Mouse (Mus musculus) mouse embryonic stem cell (cell line): ENCODE results near the gene Cldn5.

Experiments used
- in situ Hi-C, 2 experiments: fragments of 300-500 bp; cut with MboI; formaldehyde crosslinking; loops; 1 replicate in 1 of 2; 3 replicates in 1 of 2; pipeline ENCODE4 v1.14.3; 2019 to 2020; ENCODE audit warnings: low sequenced_read_pairs in 2 of 2, low pct_unique_long_range_greater_than_20kb in 1 of 2, mixed read lengths in 1 of 2; ENCODE audit not compliant: unreplicated experiment in 1 of 2

Gene Cldn5

DNA sequence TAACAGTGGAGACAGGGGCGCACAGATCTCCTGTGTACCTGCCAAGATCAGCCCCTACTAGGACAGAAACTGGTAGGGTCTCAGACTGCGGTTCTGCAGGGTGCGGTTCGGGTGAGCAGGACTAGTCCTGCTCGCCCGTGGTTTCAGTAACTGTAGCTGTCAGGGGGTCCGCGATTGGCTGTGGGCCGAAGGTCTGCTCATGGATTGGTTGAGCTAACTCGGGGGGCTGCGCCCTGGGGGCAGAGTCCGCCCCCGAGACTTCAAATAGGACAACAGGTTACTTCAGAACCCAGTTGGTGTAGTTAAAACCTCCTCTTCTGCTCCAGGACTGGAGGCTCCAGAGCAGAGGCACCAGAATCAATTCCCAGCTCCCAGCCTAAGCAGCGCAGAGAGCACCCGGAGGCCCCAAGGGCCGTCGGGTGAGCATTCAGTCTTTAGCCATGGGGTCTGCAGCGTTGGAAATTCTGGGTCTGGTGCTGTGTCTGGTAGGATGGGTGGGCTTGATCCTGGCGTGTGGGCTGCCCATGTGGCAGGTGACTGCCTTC is at the start of gene Cldn5:
Gene Cldn5 (plus strand): TSS at position 292 of the 545 bp plus-strand sequence.
- in situ Hi-C loops, result loop anchor here (5.0 to 10.0 kb wide), 2 partner anchors 79 to 82 kb away; no protein-coding TSS in a partner anchor

DNA sequence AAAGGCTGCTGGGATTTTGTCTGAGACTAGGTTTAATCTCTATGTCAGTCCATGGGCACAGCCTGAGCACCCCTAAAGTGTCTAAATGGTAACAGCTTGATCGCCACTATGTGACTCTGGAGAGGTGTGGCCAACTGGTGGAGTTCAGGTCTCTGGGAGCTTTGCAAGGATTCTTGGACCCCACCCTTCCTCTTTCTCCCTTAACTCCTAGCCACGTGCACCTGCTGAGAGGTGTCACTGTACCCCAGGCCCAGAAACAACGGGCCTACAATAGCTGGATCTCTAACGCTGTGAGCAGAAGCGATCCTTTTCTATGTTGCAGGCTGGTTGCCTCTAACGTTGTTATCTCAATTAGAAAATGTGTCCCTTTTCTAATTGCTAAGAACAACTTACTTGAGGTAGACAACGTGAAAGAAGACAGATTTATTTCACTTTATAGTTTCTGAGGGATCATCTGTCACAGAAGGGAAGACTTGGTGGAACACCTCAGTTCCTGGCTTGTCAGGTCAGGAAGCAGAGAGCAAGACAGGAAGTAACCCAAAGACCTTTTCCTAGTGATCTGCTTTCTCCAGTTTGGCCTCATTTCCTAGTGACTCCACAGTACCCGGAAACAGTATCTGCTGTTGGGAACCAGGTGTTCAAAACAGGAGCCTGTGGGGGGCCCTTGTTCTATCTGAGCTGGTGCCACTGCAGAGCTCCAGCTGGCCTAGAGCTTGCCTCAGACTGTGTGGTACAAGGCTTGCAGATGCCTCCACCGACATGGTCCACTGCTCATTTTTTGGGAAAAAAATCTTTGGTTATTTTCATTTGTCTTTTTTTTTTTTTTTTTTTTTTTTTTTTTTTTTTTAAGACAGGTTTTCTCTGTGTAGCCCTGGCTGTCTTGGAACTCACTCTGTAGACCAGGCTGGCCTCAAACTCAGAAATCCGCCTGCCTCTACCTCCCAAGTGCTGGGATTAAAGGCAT is 48.8 kb upstream of the Cldn5 start:
- in situ Hi-C loops, result no loop called here

DNA sequence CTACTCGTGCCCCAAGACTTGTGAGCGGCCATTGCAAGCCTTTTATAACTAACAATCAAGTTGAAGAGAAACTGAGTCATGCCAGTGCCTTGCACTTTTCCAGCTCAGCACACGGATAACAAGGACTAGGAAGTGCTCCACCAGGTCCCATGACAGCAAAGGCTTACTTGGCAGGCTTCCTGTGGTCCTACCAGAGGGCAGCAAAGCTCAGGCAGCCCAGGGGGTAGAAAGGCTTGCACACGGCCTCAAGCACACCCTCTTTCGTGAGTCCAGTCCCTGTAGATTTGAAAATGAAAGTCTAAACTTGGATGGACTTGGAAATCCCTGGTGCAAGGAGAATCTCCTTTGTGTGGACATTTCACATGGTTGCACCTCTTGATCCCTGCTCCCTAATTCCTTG is 47.5 kb upstream of the Cldn5 start:
- in situ Hi-C loops, result no loop called here

DNA sequence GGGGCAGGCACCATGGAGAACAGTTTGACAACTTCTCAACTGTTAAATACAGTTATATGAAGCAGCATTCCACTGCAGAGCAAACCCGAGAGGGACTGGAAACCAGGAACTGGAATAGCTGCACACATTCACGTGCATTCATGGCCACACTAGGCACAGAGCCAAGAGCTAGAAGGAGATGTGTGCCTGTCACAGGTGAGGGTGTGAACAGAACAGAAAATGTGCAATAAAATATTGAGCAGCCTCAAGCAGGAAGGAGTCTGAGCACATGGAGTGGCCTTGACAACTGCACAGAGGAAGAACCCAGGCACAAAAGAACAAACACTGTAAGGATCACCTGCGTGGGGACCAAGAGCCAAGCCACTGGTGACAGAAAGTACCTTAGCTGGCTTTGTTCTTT is 46.0 kb upstream of the Cldn5 start:
- in situ Hi-C loops, result no loop called here

DNA sequence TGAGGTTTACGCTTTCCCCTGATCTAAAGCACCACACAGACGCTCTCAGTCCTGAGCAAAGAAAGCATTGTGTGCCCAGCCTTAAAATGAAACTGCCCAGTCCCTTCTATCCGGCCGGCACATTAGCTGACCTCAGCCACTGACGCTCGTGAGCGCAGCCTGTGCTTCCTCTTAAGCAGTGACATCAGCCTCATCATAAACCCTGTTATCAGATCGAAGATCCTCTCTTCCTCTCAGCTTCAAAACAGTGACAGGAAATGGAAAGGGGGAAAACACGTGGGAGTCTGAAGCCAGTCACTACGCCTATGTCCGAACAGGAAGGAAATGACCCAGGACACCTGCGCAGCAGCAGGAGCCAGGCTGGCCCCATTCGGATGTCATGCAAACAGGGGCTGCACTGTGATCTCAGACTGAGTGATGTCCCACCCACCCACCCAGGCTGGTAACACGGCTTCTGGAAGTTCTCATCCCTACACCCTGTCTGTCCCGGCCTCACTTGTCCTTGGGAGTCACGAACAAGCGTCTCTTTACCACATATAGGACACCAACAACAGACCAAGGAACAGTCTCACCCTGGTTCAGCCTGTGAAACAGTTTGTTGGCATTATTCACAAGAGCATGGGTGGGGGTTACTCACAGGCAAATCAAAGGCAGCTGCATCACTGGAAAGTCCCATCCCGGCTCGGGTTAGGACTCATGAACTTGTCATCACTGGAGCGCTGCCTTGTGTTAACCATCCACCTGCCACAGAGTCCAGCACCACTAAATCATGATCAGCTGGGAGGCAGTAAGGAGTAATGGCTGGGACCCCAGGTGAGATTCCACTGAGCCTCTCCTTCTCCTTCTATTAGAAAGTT is 43.3 kb upstream of the Cldn5 start:
- in situ Hi-C loops, result no loop called here

DNA sequence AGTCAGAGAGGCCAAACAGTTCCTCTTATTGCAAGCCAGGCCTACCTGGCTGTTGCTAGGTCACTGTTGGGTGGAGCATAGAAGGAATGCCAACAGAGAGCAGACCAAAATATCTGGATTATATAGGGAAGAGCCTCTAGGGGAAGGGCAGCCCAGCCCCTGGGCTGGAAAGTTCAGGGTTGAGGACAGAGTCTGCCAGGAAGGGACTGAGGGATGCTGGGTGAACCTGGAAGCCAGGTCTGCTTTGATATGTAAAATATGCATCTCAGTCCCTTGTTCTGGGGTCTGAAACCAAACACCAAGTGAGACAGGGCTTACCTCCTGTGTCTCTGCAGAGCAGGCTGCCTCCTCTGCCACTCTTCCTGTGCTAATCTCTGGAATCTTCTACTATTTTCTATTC is 38.3 kb upstream of the Cldn5 start:
- in situ Hi-C loops, result no loop called here

DNA sequence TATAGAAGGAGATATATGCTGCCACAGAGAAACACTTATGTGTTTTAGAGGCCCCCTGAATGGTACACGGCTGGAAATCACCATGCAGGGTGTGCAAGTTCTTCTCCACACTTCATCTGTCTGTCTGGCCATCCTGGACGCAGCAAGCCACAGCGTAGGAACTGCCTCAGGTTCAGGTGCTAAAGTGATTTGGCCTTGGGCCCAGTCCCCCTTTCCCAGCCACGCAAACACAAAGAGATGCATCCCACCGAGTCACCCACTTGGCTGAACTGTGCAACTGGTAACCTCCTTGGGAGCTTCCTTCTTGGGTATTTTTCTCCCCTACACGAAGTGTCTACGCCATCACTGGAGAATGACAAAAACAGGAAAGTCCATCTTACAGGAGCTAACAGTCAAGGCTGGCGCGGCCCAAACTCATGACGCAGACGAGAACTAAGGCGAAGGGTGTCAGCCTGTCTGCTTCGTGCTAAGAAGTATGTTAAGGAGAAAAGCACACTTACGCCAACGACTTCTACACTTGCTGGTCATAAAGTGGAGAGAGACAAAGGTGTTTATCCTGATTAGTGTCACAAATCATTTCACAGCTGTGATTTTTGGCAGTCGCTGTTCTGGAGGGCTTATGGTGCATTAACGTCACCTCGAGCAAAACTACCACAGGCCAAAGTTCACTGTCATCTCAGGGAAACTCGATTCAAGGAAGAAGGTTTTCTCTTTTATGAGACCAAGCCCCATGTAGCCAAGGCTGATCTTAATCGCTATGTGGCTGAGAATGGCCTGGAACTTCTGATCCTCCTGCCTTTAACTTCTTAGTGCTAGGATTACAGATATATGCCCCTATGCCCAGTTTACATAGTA is 30.2 kb upstream of the Cldn5 start:
- in situ Hi-C loops, result no loop called here

DNA sequence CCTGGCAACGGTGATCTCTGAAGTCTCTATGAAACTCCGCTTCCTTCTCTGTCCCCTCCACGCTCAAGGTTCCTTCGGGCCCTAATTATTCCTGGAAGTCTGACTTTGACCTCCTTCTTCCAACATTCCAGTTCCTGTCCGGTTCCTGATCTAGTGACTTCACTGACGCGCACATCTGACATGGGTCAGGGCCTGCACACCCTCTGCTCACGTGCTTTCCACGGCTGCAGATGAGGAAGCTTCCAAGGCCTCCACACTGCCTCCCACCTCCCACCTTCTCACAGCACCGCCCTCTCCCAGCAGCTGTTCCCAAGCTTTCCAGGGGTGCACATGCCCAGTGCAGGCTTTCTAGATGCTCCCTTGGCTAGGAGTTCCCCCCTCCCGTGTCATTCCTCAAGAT is 25.5 kb upstream of the Cldn5 start:
- in situ Hi-C loops, result no loop called here

DNA sequence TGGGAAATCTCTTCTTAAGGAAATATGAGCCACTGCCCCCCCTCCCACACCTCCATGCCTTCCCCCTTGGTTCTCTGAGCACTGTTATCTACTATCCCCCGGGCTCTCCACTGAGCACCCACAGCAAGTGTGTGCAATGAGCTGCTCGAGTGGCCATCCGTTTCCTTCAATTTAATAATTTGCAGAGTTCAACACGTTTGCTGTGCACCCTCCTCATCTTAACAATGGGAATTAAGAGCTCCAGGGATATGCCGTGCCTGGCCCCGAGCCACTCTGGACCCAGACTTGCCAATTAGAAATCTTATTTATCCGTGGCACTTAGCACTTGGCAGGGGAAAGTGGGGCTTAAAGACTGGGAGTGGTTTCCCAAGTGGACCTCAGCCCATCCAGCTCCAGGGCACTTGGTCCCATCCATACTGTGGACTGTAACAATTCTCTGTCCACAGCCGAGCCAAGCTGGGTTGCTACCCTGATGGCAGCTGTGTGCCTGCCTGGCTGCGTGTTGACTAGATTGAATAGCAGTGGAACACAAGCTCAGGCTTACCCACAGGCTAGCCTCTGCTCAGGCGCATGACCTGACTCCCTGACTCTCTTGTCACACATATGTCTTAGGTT is 24.7 kb upstream of the Cldn5 start:
- in situ Hi-C loops, result no loop called here

DNA sequence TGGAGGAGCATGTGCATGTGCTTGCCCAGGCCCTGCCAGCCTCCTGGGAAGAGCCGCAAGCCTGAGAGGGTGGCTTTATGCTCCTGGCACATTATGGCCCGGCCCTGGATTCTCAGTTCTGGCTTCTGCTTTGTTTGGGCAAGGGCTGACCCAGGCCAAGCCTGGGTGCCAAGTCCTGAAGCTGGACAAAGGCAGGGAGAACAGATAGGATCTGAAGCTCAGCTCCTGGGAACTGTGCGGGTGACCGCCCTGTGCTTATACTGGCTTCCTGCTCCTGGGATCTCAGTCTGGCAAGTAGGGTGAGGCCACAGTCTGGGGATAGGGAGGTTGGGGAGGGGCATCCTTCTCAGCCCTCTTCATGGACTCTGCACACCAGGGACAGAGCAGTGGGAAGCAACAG is 14.9 kb upstream of the Cldn5 start:
- in situ Hi-C loops, result no loop called here

DNA sequence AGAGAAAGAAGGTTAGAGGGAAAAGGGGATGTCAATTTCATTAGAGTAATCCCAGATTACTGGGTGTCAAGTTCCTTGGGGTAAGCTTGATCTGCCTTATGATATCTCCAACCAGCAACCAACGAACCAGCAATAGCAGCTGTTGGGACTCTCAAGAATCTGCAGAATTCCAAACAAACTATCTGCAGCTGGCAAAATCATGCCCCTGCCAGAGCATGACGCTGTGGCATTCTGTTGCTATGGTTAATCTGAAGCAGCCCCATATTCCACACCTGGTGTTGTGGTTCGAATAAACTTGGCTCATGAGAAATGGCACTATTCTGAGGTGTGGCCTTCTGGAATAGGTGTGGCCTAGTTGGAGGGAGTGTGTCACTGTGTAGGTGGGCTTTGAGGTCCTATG is 13.7 kb upstream of the Cldn5 start:
- in situ Hi-C loops, result no loop called here

DNA sequence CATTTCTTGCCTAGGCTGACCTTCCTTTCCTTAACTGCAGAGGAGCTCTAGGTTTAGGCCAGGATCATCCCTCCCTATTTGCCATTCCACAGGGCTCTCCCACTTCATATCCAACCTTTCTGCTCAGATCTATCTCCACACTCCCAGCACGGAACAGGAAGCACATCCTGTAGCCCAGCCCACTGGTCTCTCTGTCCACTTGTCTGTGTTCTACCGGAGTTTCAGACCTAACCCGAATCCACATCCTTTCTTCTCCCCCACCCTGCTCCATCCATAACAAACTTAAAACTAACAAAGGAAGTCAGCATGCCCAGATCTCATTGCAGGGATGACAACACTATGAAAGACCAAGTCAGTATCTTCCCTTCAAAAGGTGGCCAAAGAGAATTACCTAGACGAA is 10.3 kb upstream of the Cldn5 start:
- in situ Hi-C loops, result no loop called here

DNA sequence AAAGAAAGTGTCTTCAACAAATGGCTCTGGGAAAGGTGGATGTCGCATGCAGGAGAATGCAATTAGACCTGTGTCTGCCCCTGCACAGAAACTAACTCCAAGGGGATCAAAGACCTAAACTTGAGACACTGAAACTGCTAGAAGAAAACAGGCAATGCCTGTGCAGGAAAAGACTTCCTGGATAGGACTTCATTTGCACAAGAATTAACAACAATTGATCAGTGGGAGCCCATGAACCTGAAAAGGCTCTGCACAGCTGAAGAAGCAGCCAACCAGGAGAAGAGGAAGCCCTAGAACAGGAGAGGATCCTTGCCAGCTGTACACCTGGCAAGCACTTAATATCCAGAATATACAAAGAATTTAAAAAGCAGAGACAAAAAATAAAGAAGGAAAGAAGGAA is 7.1 kb upstream of the Cldn5 start:
- in situ Hi-C loops, result no loop called here

DNA sequence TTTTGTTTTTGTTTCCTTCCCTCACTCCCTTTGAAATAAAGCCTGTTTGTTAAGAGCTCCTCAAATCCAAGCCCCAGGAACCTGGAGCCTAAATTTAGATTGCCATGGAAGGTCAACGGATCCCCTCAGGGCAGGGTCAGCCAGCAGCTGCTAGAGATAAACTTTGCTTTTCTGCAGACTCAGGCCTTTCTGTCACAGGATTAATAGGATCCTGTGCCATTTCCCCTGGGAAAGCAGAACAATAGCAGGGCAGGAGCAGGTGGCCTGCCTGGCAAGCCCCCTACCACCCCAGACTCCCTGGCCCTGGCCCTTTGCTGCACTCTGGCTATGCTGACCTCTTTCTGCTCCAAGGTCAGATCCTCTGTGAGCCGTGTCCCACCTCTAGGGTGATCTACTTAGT is 2.7 kb upstream of the Cldn5 start:
- in situ Hi-C loops, result loop anchor here in 1 of 2 experiments (10.0 kb wide), 1 partner anchor 79 kb away; no protein-coding TSS in a partner anchor

DNA sequence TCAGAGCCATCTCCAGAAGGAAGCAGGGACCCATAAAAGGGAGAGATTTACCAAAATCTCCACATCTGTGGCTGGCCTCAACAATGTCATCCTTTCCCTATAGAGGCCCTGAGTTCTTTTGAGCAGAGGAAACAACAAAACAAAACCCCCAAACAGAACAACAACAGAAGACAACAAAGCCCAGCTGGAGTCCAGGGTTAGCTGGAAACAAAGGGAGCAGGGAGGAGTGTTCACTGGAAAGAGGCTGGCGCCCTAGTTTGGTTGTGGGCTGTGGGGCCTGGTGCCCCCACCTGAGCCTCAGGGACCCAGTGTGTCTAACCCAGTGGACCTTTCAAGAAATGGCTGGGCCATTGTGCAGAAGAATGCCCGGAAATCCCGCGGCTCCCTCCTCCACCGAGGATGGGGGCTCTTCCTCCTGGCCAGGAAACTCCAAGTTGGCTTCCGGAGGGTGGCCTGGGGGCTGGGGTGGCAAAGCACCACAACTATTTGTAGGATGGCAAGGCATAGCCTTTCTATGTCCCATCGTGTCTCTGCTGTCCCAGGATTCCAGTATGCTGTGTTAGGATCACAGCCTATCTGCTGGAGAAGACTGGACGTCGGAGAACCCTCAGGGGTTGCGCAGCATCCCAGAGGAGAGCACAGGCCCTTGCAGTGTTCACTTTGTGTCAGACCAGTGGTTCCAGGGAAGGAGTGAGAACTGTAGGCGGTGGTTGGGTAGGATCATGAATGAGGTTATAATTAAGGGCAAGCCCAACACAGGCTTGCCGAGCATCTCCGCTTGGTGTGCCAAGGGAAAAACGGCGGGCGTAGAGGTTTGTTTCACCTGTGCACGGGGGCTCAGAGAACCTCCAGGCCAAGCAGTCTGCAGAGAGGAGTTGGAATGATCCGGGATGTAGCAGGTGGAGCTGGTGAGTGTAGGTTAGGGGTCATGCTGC is 759 bp upstream of the Cldn5 start:
- in situ Hi-C loops, result loop anchor here (5.0 to 10.0 kb wide), 2 partner anchors 79 to 81 kb away; no protein-coding TSS in a partner anchor

DNA sequence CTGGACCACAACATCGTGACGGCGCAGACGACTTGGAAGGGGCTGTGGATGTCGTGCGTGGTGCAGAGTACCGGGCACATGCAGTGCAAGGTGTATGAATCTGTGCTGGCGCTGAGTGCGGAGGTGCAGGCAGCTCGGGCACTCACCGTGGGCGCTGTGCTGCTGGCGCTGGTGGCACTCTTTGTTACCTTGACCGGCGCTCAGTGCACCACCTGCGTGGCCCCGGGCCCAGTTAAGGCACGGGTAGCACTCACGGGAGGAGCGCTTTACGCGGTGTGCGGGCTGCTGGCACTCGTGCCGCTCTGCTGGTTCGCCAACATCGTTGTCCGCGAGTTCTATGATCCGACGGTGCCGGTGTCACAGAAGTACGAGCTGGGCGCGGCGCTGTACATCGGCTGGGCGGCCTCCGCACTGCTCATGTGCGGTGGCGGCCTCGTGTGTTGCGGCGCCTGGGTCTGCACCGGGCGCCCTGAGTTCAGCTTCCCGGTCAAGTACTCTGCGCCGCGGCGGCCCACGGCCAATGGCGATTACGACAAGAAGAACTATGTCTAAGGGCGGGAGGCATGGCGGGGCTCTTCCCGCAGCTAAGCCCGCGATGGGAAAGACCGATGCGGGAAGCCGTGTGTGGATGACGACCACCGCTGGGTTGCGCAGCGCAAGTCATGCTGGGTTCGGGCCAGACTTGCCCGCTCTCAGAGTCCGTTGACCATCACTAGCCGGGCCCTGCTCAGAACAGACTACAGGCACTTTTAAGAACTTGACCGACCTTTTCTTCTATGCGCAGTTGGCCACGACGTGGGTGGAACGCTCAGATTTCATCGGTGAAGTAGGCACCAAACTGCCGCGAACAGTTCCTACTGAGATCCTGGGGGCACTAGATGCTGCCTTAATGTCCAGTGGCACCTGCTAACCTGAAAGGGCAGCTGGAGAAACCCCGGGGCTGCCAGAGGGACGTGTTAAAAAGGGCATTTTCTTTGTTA is 744 bp downstream of the Cldn5 start:
- in situ Hi-C loops, result loop anchor here (5.0 to 10.0 kb wide), 2 partner anchors 80 to 83 kb away; no protein-coding TSS in a partner anchor
